Mouse (Mus musculus): Measurements from ENCODE around the gene Zfp799. TPM values are rescaled to one million over a fixed set of nuclear protein-coding genes. Genes with fewer than 3 reads are reported as not detected.

Gene Zfp799
- polyA plus RNA-seq, 1 experiment from 2014 or later = 8.8 TPM

GRCm38 (mm10) chr17:32839083-32839802 lies 9.2 kb upstream of the Zfp799 start:
- Histone ChIP-seq H3K36me3 (no peaks in the 10 kb centered on the region), H3K4me2 (0 out of 2 replicates have a peak overlapping the region, but pooled peaks have one; percentile 26), H3K27ac (ENCODE audit: poor library complexity, severe bottlenecking) (no peak overlapping the region), H3K27me3 (replicated peaks) (no peaks in the 10 kb centered on the region), H3K4me3 (no peak overlapping the region), H3K4me1 (replicated peaks) (peaks cover 5% of the 10 kb centered on the region; the same call in 1 of the 2 replicates), H3K9ac (no peak overlapping the region), H3K9me3 (replicated peaks) (peaks cover 4% of the 10 kb centered on the region; the same call in 1 of the 2 replicates)
- ATAC-seq (ENCODE audit: insufficient number of reproducible peaks, low FRiP score) = peak; percentile 55; the same call in 1 of the 2 replicates
- WGBS = 38% methylated on average over 15 of the region's 15 CpGs

DNA sequence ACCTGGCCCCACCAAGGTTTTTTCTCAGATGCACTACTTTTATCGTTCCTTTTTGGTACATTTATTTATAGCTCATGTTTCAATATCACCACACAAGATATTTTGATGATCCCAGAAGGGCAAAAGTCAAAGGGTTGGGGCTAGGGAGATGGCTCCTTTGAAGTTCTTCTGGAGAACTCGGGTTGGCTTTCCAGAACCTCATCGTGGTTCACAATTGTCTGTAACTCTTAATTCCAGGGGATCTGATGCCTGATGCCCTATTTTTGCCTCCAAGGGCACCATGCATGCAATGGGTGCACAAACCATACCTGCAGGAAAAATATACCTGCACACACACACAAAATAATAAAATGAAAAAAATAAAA lies 339 bp upstream of the Zfp799 start:
- ATAC-seq (ENCODE audit: insufficient number of reproducible peaks, low FRiP score) = no peak
- no peaks in the 10 kb centered on the region for H3K9me3 ChIP-seq (replicated peaks)
- 44% methylated on average over 3 of the region's 3 CpGs for WGBS
- H3K27me3 ChIP-seq (replicated peaks) = no peaks in the 10 kb centered on the region
- no peak overlapping the region for H3K9ac ChIP-seq
- H3K36me3 ChIP-seq = peaks cover 14% of the 10 kb centered on the region
- peak overlapping the region; percentile 78 for H3K4me2 ChIP-seq
- H3K4me1 ChIP-seq (replicated peaks) = peaks cover 8% of the 10 kb centered on the region
- H3K4me3 ChIP-seq = peak overlapping the region; percentile 94
- H3K27ac ChIP-seq (ENCODE audit: poor library complexity, severe bottlenecking) = no peak overlapping the region

- Histone ChIP-seq H3K36me3 (peaks cover 45% of the 10 kb centered on the region), H3K27me3 (replicated peaks) (no peaks in the 10 kb centered on the region), H3K9me3 (replicated peaks) (no peaks in the 10 kb centered on the region), H3K4me1 (replicated peaks) (no peaks in the 10 kb centered on the region), H3K4me2 (no peak overlapping the region), H3K4me3 (no peak overlapping the region), H3K9ac (no peak overlapping the region), H3K27ac (ENCODE audit: poor library complexity, severe bottlenecking) (no peak overlapping the region)
- ATAC-seq (ENCODE audit: insufficient number of reproducible peaks, low FRiP score) = no peak
- 92% methylated on average over 1 of the region's 1 CpGs for WGBS
Observed at GRCm38 (mm10) chr17:32816074-32816784, 13.8 kb downstream of the Zfp799 start.

DNA sequence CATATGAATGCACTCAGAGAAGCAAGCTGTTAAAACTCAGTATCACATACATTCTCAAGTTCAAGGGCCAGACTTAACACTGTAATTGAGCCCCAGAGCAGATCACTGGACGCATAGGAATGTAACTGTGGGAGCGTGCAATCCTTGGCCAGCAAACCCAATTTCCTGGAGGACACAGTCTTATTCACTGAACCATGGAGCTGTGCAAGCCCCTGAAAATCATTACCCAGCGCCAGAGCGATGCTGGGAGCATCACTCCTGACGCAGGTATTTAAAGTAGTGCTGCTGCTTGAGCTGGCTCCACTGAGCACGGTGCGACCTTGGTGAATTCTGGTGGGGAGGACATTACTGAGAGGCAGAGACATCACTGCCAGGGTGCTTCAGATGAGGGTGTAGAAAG lies 15.9 kb downstream of the Zfp799 start:
- Histone ChIP-seq H3K27me3 (replicated peaks) (no peaks in the 10 kb centered on the region), H3K36me3 (peaks cover 27% of the 10 kb centered on the region), H3K27ac (ENCODE audit: poor library complexity, severe bottlenecking) (no peak overlapping the region), H3K4me2 (no peak overlapping the region), H3K4me1 (replicated peaks) (peaks cover 1% of the 10 kb centered on the region; the same call in 1 of the 2 replicates), H3K9ac (no peak overlapping the region), H3K9me3 (replicated peaks) (no peaks in the 10 kb centered on the region), H3K4me3 (no peak overlapping the region)
- WGBS = 69% methylated on average over 7 of the region's 7 CpGs
- no peak for ATAC-seq (ENCODE audit: insufficient number of reproducible peaks, low FRiP score)

- no peak for ATAC-seq (ENCODE audit: insufficient number of reproducible peaks, low FRiP score)
- WGBS = 57% methylated on average over 1 of the region's 1 CpGs
- no peak overlapping the region for H3K4me3 ChIP-seq
- H3K9ac ChIP-seq = no peak overlapping the region
- no peak overlapping the region for H3K27ac ChIP-seq (ENCODE audit: poor library complexity, severe bottlenecking)
- peaks cover 5% of the 10 kb centered on the region; the same call in 1 of the 2 replicates for H3K4me1 ChIP-seq (replicated peaks)
- H3K4me2 ChIP-seq = no peak overlapping the region
- H3K36me3 ChIP-seq = peaks cover 5% of the 10 kb centered on the region; the same call in 1 of the 2 replicates
- H3K9me3 ChIP-seq (replicated peaks) = no peaks in the 10 kb centered on the region
- no peaks in the 10 kb centered on the region for H3K27me3 ChIP-seq (replicated peaks)
Observed at GRCm38 (mm10) chr17:32810648-32811047, 19.4 kb downstream of the Zfp799 start.

DNA sequence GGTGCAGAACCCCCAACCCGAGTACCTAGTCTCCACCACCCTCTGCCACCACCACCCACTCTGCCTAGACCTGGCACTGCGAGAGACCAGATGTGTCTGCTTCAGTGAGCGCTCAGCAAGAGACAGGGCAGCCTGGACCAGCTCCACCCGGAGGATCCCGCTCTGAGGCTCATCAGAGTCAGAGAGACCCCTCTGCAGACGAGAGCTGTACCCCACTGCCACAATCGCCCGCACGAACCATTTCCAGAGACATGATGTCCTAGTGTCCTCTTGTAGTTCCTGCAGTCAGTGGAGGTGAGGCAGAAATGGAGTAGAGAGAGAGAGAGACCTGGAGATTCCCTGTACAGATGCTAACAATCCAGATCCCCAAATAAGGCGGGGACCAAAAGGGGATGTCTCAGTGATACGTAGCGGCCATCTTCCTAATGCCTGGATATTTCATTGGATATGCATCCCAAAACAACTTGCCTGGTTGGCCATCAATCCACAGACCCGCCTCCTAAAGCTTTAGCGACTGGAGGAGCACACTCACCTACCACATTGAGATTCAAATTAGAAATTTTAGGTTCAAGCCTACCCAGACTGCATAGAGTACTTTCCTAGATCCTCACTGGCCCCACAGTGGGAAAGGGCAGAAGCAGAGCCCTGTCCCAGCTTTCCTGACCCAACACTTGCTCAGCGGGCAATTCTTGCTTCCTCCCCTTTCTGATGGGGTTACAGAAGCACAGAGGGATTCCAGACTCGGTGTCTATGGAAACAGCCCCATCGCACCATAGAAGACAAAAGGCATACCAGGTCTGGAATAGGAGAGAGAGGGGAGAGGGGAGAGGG lies 20.3 kb downstream of the Zfp799 start, which contains the start of gene Zfp811:
Gene Zfp811 (minus strand): TSS at position 388 of the 831 bp plus-strand sequence.
- Histone ChIP-seq H3K36me3 (peaks cover under 1% of the 10 kb centered on the region; the same call in 1 of the 2 replicates), H3K27me3 (replicated peaks) (no peaks in the 10 kb centered on the region), H3K9ac (peak within 1 kb of the TSS; percentile 74), H3K4me3 (peak within 1 kb of the TSS; percentile 58), H3K9me3 (replicated peaks) (no peaks in the 10 kb centered on the region), H3K4me1 (replicated peaks) (peaks cover 5% of the 10 kb centered on the region; the same call in 1 of the 2 replicates), H3K27ac (ENCODE audit: poor library complexity, severe bottlenecking) (no peak within 1 kb of the TSS), H3K4me2 (peak within 1 kb of the TSS; percentile 81)
- under 1% methylated on average over 17 of the region's 17 CpGs for WGBS
- peak; percentile 57; the same call in 1 of the 2 replicates for ATAC-seq (ENCODE audit: insufficient number of reproducible peaks, low FRiP score)

DNA sequence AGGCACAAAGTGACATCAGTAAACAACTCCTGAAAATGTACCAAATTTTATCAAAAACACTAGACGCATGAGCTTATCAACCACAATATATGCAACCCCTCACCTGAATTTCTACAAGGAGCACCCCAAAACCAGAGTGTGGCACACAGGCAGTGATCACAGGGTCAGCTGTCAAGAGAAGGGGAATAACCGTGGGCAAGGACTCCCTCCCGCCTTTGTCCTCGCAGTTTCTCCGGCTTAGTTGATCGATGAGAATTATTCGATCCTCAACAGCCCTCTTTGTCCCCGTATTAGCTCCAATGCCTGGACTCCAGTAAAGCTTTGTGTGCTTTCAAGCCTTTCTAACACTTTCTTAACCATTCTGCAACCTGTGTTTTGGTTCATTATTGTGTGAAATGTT lies 21.1 kb downstream of the Zfp799 start:
- Histone ChIP-seq H3K4me3 (peak overlapping the region; percentile 58), H3K36me3 (no peaks in the 10 kb centered on the region), H3K27me3 (replicated peaks) (no peaks in the 10 kb centered on the region), H3K9ac (peak overlapping the region; percentile 74; the same call in 1 of the 2 replicates), H3K4me1 (replicated peaks) (peaks cover 5% of the 10 kb centered on the region; the same call in 1 of the 2 replicates), H3K4me2 (peak overlapping the region; percentile 81), H3K27ac (ENCODE audit: poor library complexity, severe bottlenecking) (no peak overlapping the region), H3K9me3 (replicated peaks) (no peaks in the 10 kb centered on the region)
- WGBS = 19% methylated on average over 8 of the region's 8 CpGs
- ATAC-seq (ENCODE audit: insufficient number of reproducible peaks, low FRiP score) = no peak

GRCm38 (mm10) chr17:32789244-32789643 lies 40.8 kb downstream of the Zfp799 start:
- Histone ChIP-seq H3K4me3 (no peak overlapping the region), H3K27me3 (replicated peaks) (no peaks in the 10 kb centered on the region), H3K9ac (no peak overlapping the region), H3K4me1 (replicated peaks) (peaks cover 17% of the 10 kb centered on the region), H3K36me3 (peaks cover 17% of the 10 kb centered on the region), H3K4me2 (peak overlapping the region; percentile 80), H3K27ac (ENCODE audit: poor library complexity, severe bottlenecking) (no peak overlapping the region), H3K9me3 (replicated peaks) (no peaks in the 10 kb centered on the region)
- WGBS = 65% methylated on average over 8 of the region's 8 CpGs
- ATAC-seq (ENCODE audit: insufficient number of reproducible peaks, low FRiP score) = no peak

GRCm38 (mm10) chr17:32788576-32788975 lies 41.5 kb downstream of the Zfp799 start:
- Histone ChIP-seq H3K27ac (ENCODE audit: poor library complexity, severe bottlenecking) (no peak overlapping the region), H3K4me2 (peak overlapping the region; percentile 80), H3K4me1 (replicated peaks) (peaks cover 17% of the 10 kb centered on the region), H3K36me3 (peaks cover 24% of the 10 kb centered on the region), H3K4me3 (peak overlapping the region; percentile 99), H3K27me3 (replicated peaks) (no peaks in the 10 kb centered on the region), H3K9ac (peak overlapping the region; percentile 55), H3K9me3 (replicated peaks) (no peaks in the 10 kb centered on the region)
- no peak for ATAC-seq (ENCODE audit: insufficient number of reproducible peaks, low FRiP score)
- 7% methylated on average over 9 of the region's 9 CpGs for WGBS

GRCm38 (mm10) chr17:32788094-32788559 lies 41.9 kb downstream of the Zfp799 start, which contains the start of gene Zfp871:
Gene Zfp871, minus strand, starts transcription at chr17:32788287.
- H3K27ac ChIP-seq (ENCODE audit: poor library complexity, severe bottlenecking) = peak within 1 kb of the TSS; percentile 98
- peak; percentile 96 for ATAC-seq (ENCODE audit: insufficient number of reproducible peaks, low FRiP score)
- H3K4me3 ChIP-seq = peak within 1 kb of the TSS; percentile 99
- WGBS = under 1% methylated on average over 22 of the region's 22 CpGs
- no peaks in the 10 kb centered on the region for H3K9me3 ChIP-seq (replicated peaks)
- peak within 1 kb of the TSS; percentile 80 for H3K4me2 ChIP-seq
- H3K27me3 ChIP-seq (replicated peaks) = no peaks in the 10 kb centered on the region
- peaks cover 28% of the 10 kb centered on the region for H3K36me3 ChIP-seq
- H3K9ac ChIP-seq = peak within 1 kb of the TSS; percentile 99
- peaks cover 17% of the 10 kb centered on the region for H3K4me1 ChIP-seq (replicated peaks)

Measured in heart, embryonic 12.5 days (tissue).